Mouse (Mus musculus): ENCODE data around the gene Chst11. TPM values are rescaled to one million over a fixed set of nuclear protein-coding genes. Genes with fewer than 3 reads are reported as not detected.
A peak's percentile ranks its signal among the peaks of the same experiment; 100 is the strongest.
"Not testable (repeated sequence)": the region's sequence is repeated elsewhere in the genome, so short reads cannot be mapped to it uniquely, and the experiment has no call there.

Gene Chst11
- polyA plus RNA-seq, 1 experiment from 2014 or later: 2.6 TPM

DNA sequence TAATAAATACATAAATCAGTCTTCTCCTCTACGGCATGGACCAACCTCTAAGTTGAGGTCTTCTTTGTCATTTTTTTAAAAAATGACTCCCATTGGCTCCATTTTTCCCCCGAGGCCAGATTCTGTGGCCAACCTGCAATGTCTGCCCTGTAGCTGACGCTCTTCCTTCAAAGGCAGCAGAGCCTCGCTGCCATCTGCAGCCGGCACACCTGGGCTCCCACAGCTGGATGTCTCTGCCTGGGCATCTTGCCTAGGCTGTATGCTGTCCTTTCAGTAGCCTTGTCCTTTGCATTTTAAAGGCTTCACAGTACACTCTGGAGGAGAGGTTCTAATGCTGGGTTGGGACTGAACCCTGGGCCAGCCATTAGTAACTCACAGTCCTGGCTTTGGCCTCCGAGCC is 132.6 kb downstream of the Chst11 start:
- no peak for ATAC-seq (ENCODE audit: insufficient number of reproducible peaks, insufficient read depth, low FRiP score, low TSS enrichment, low read depth)
- no peak overlapping the region; the same call in 1 of the 2 replicates for H3K9ac ChIP-seq
- WGBS: 78% methylated on average over 6 of the region's 6 CpGs

GRCm38 (mm10) chr10:83118613-83119012 is 133.3 kb downstream of the Chst11 start:
- no peak overlapping the region for H3K4me3 ChIP-seq
- no peaks in the 10 kb centered on the region for H3K27me3 ChIP-seq
- no peaks in the 10 kb centered on the region for H3K36me3 ChIP-seq
- H3K4me2 ChIP-seq: no peak overlapping the region
- no peak overlapping the region for H3K27ac ChIP-seq
- whole genome bisulfite sequencing: 50% methylated on average over 3 of the region's 3 CpGs
- H3K9ac ChIP-seq: no peak overlapping the region
- ATAC-seq (ENCODE audit: insufficient number of reproducible peaks, insufficient read depth, low FRiP score, low TSS enrichment, low read depth): no peak
- H3K4me1 ChIP-seq: peaks cover 33% of the 10 kb centered on the region
- H3K9me3 ChIP-seq: no peaks in the 10 kb centered on the region

More for the DNA sequence above, 132.6 kb downstream of the Chst11 start:
- H3K27me3 ChIP-seq: no peaks in the 10 kb centered on the region
- H3K36me3 ChIP-seq: no peaks in the 10 kb centered on the region
- H3K4me2 ChIP-seq: no peak overlapping the region
- H3K27ac ChIP-seq: no peak overlapping the region
- H3K4me3 ChIP-seq: no peak overlapping the region
- H3K9me3 ChIP-seq: no peaks in the 10 kb centered on the region
- H3K4me1 ChIP-seq: peaks cover 38% of the 10 kb centered on the region

- Histone ChIP-seq H3K9ac (no peak overlapping the region), H3K27ac (no peak overlapping the region), H3K36me3 (no peaks in the 10 kb centered on the region), H3K4me3 (no peak overlapping the region), H3K27me3 (no peaks in the 10 kb centered on the region), H3K4me2 (no peak overlapping the region), H3K9me3 (no peaks in the 10 kb centered on the region), H3K4me1 (peaks cover 33% of the 10 kb centered on the region)
- WGBS: 74% methylated on average over 10 of the region's 10 CpGs
- no peak for ATAC-seq (ENCODE audit: insufficient number of reproducible peaks, insufficient read depth, low FRiP score, low TSS enrichment, low read depth)
Measured at GRCm38 (mm10) chr10:83119016-83119415, 133.7 kb downstream of the Chst11 start.

DNA sequence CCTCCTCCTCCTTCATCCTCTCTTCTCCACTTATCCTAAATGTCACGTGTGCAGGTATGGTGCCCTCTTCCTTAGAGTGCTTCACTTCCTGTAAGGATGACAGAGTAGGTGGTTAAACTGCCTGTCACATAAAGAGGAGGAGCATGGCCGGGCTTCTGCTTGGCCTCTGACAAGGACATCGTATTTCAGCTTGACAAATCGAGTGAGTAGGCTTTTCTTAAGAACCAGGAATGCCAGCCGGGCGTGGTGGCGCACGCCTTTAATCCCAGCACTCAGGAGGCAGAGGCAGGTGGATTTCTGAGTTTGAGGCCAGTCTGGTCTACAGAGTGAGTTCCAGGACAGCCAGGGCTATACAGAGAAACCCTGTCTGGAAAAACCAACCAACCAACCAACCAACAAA is 134.2 kb downstream of the Chst11 start:
- 85% methylated on average over 8 of the region's 8 CpGs for WGBS
- H3K27ac ChIP-seq; H3K36me3 ChIP-seq; ATAC-seq (ENCODE audit: insufficient number of reproducible peaks, insufficient read depth, low FRiP score, low TSS enrichment, low read depth); H3K9me3 ChIP-seq; H3K27me3 ChIP-seq; H3K9ac ChIP-seq; H3K4me3 ChIP-seq; H3K4me2 ChIP-seq: not testable (repeated sequence)
- H3K4me1 ChIP-seq: peaks cover 33% of the 10 kb centered on the region

GRCm38 (mm10) chr10:83119909-83120308 is 134.6 kb downstream of the Chst11 start:
- Histone ChIP-seq H3K4me3 (no peak overlapping the region), H3K27me3 (no peaks in the 10 kb centered on the region), H3K4me1 (peaks cover 33% of the 10 kb centered on the region), H3K36me3 (no peaks in the 10 kb centered on the region), H3K27ac (no peak overlapping the region), H3K9me3 (no peaks in the 10 kb centered on the region), H3K4me2 (no peak overlapping the region), H3K9ac (no peak overlapping the region)
- 69% methylated on average over 9 of the region's 9 CpGs for WGBS
- no peak for ATAC-seq (ENCODE audit: insufficient number of reproducible peaks, insufficient read depth, low FRiP score, low TSS enrichment, low read depth)

DNA sequence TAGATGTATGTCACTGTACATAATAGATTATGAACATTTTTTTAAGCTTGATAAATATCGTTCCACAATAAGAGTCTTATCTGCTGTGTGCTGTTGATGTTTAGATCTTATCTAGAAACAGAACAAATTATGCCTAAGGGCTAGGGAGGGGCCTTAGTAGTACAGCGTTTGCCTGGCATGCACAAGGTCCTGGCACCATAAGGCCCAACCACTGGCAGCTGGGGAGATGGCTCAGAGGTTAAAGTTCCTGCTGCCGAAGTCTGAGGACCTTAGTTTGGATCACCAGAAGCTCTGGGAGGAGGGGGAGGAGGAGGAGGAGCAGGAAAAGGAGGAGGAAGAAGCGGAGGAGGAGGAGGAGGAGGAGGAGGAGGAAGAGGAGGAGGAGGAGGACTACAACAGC is 135.6 kb downstream of the Chst11 start:
- Histone ChIP-seq H3K4me3 (no peak overlapping the region), H3K36me3 (no peaks in the 10 kb centered on the region), H3K9me3 (no peaks in the 10 kb centered on the region), H3K27me3 (no peaks in the 10 kb centered on the region), H3K27ac (no peak overlapping the region), H3K9ac (no peak overlapping the region), H3K4me1 (peaks cover 29% of the 10 kb centered on the region), H3K4me2 (no peak overlapping the region)
- 53% methylated on average over 4 of the region's 4 CpGs for WGBS
- no peak for ATAC-seq (ENCODE audit: insufficient number of reproducible peaks, insufficient read depth, low FRiP score, low TSS enrichment, low read depth)

GRCm38 (mm10) chr10:83124560-83124959 is 139.3 kb downstream of the Chst11 start:
- Histone ChIP-seq H3K27me3 (no peaks in the 10 kb centered on the region), H3K4me2 (no peak overlapping the region), H3K9ac (no peak overlapping the region), H3K4me1 (peaks cover 17% of the 10 kb centered on the region), H3K9me3 (no peaks in the 10 kb centered on the region), H3K27ac (no peak overlapping the region), H3K4me3 (no peak overlapping the region), H3K36me3 (no peaks in the 10 kb centered on the region)
- WGBS: 82% methylated on average over 3 of the region's 3 CpGs
- no peak for ATAC-seq (ENCODE audit: insufficient number of reproducible peaks, insufficient read depth, low FRiP score, low TSS enrichment, low read depth)

GRCm38 (mm10) chr10:83126447-83126846 is 141.1 kb downstream of the Chst11 start:
- H3K4me3 ChIP-seq: no peak overlapping the region
- no peak overlapping the region for H3K9ac ChIP-seq
- H3K4me2 ChIP-seq: no peak overlapping the region
- peaks cover 26% of the 10 kb centered on the region for H3K4me1 ChIP-seq
- no peaks in the 10 kb centered on the region for H3K27me3 ChIP-seq
- ATAC-seq (ENCODE audit: insufficient number of reproducible peaks, insufficient read depth, low FRiP score, low TSS enrichment, low read depth): no peak
- H3K27ac ChIP-seq: no peak overlapping the region
- 43% methylated on average over 9 of the region's 9 CpGs for WGBS
- H3K36me3 ChIP-seq: no peaks in the 10 kb centered on the region
- no peaks in the 10 kb centered on the region for H3K9me3 ChIP-seq

- no peak overlapping the region for H3K27ac ChIP-seq
- H3K9me3 ChIP-seq: no peaks in the 10 kb centered on the region
- H3K9ac ChIP-seq: no peak overlapping the region
- peaks cover 28% of the 10 kb centered on the region for H3K4me1 ChIP-seq
- ATAC-seq (ENCODE audit: insufficient number of reproducible peaks, insufficient read depth, low FRiP score, low TSS enrichment, low read depth): no peak
- H3K4me2 ChIP-seq: no peak overlapping the region
- no peaks in the 10 kb centered on the region for H3K36me3 ChIP-seq
- no peak overlapping the region for H3K4me3 ChIP-seq
- 0 out of 2 replicates have a peak, but pooled peaks cover 9% of the 10 kb centered on the region for H3K27me3 ChIP-seq
- 30% methylated on average over 8 of the region's 8 CpGs for WGBS
Measured at GRCm38 (mm10) chr10:83128435-83128834, 143.1 kb downstream of the Chst11 start.

DNA sequence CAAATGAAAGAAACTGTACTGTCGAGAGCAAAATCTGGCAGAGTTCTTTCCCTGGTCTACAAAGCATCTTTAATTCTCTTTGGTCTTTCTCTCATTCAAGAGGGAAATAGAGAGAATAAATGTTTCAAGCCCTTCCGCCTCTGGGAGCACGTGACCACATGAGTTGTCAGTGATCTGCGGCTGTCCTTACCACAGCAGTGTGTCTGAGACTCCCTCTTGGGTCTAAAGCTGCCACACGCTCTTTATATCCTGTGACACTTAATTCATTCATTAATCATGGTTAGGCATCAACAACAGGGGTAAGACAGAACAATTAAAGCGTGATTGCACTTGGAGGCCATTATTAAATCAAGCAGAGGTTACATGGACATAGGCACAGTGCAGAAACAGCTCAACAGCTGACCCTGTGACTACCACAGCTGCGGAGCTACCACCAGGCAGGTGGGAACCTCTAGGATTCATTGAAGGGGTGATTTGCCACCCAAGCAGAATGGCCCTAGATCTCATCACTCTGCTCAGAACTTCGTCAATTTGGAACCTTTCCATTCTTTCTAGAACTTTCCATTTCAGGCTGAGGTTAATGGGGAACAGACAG is 144.4 kb downstream of the Chst11 start:
- H3K4me2 ChIP-seq: no peak overlapping the region
- no peaks in the 10 kb centered on the region for H3K36me3 ChIP-seq
- no peak overlapping the region for H3K9ac ChIP-seq
- 0 out of 2 replicates have a peak, but pooled peaks cover 9% of the 10 kb centered on the region for H3K27me3 ChIP-seq
- no peak for ATAC-seq (ENCODE audit: insufficient number of reproducible peaks, insufficient read depth, low FRiP score, low TSS enrichment, low read depth)
- peaks cover 39% of the 10 kb centered on the region for H3K4me1 ChIP-seq
- H3K9me3 ChIP-seq: no peaks in the 10 kb centered on the region
- peak overlapping the region; percentile 79; the same call in 1 of the 2 replicates for H3K27ac ChIP-seq
- no peak overlapping the region for H3K4me3 ChIP-seq
- WGBS: 78% methylated on average over 8 of the region's 8 CpGs

- WGBS: 39% methylated on average over 8 of the region's 8 CpGs
- Histone ChIP-seq H3K4me1 (peaks cover 47% of the 10 kb centered on the region), H3K27ac (peak overlapping the region; percentile 79), H3K9ac (no peak overlapping the region), H3K9me3 (no peaks in the 10 kb centered on the region), H3K27me3 (0 out of 2 replicates have a peak, but pooled peaks cover 9% of the 10 kb centered on the region), H3K4me3 (no peak overlapping the region), H3K4me2 (no peak overlapping the region), H3K36me3 (no peaks in the 10 kb centered on the region)
- 0 out of 2 replicates have a peak, but pooled peaks have one; percentile 56 for ATAC-seq (ENCODE audit: insufficient number of reproducible peaks, insufficient read depth, low FRiP score, low TSS enrichment, low read depth)
Measured at GRCm38 (mm10) chr10:83130611-83131010, 145.3 kb downstream of the Chst11 start.

DNA sequence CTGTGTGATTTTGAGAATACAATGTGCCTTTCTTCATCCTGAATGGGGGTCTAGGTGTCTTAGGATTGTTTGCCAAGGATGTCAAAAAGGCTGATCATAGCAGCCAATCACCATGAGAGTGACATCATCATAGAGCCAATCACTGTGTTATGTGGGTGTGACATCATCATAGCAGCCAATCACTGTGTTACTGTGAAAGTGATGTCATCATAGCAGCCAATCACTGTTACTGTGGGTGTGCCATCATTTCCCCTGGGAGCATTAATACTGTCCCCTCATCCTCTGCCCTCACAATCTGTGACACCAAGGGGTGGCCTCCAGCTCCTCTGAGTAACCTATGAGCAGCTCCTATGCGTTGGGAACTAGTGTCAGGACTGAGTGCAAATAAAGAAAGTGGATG is 146.6 kb downstream of the Chst11 start:
- no peaks in the 10 kb centered on the region for H3K9me3 ChIP-seq
- H3K27ac ChIP-seq: no peak overlapping the region
- H3K27me3 ChIP-seq: 0 out of 2 replicates have a peak, but pooled peaks cover 9% of the 10 kb centered on the region
- H3K9ac ChIP-seq: no peak overlapping the region
- H3K4me3 ChIP-seq: no peak overlapping the region
- no peak for ATAC-seq (ENCODE audit: insufficient number of reproducible peaks, insufficient read depth, low FRiP score, low TSS enrichment, low read depth)
- no peak overlapping the region for H3K4me2 ChIP-seq
- 93% methylated on average over 1 of the region's 1 CpGs for WGBS
- peaks cover 48% of the 10 kb centered on the region for H3K4me1 ChIP-seq
- no peaks in the 10 kb centered on the region for H3K36me3 ChIP-seq

Data from embryonic facial prominence, embryonic 13.5 days (tissue).